Mouse (Mus musculus) embryonic facial prominence, embryonic 14.5 days (tissue): Measurements from ENCODE around the gene Spns3. TPM values are rescaled to one million over a fixed set of nuclear protein-coding genes. Genes with fewer than 3 reads are reported as not detected.

Experiments used
- ATAC-seq: fragments of 200-750 bp; cut with Nextera tagmentation; 2 replicates; pipeline ENCODE4 v1.8.0; 2017; ENCODE audit warnings: low read depth, moderate number of reproducible peaks, moderate TSS enrichment
- DNase-seq: peaks from one replicate; pipeline ENCODE4 v3.0.0-alpha.2; 2015; ENCODE audit warnings: low spot score
- H3K27ac ChIP-seq: fragments of 300-500 bp; sonication (generic); replicated peaks from 2 replicates; pipeline ENCODE4 v1.5.1; 2014; ENCODE audit warnings: low read depth, mild to moderate bottlenecking, low read length, moderate library complexity
- H3K27me3 ChIP-seq: fragments of 300-500 bp; sonication (generic); replicated peaks from 2 replicates; pipeline ENCODE4 v1.6.1; 2014; ENCODE audit warnings: low read length; ENCODE audit not compliant: control insufficient read depth, insufficient read depth
- H3K36me3 ChIP-seq: fragments of 300-500 bp; sonication (generic); 2 replicates; pipeline ENCODE4 v1.6.1; 2014; ENCODE audit warnings: low read length, mixed read lengths; ENCODE audit not compliant: control insufficient read depth, insufficient read depth
- H3K4me1 ChIP-seq: fragments of 300-500 bp; sonication (generic); 2 replicates; pipeline ENCODE4 v1.6.1; 2014; ENCODE audit warnings: antibody characterized with exemption, low read length; ENCODE audit not compliant: control insufficient read depth, insufficient read depth
- H3K4me2 ChIP-seq: fragments of 300-500 bp; sonication (generic); 2 replicates; pipeline ENCODE4 v1.6.1; 2014; ENCODE audit warnings: low read depth, mild to moderate bottlenecking, low read length, moderate library complexity, mixed read lengths
- H3K4me3 ChIP-seq: fragments of 300-500 bp; sonication (generic); 2 replicates; pipeline ENCODE4 v1.5.1; 2014; ENCODE audit warnings: low read depth, mild to moderate bottlenecking, low read length
- H3K9ac ChIP-seq: fragments of 300-500 bp; sonication (generic); 2 replicates; pipeline ENCODE4 v1.6.1; 2014; ENCODE audit warnings: low read depth, mild to moderate bottlenecking, low read length, moderate library complexity, mixed read lengths
- H3K9me3 ChIP-seq: fragments of 300-500 bp; sonication (generic); 2 replicates; pipeline ENCODE4 v1.6.1; 2016; ENCODE audit warnings: low read length; ENCODE audit not compliant: control insufficient read depth
- WGBS: fragments of 180-500 bp; shearing (Covaris S2); extraction: QIAGEN DNeasy Blood & Tissue Kit; methylation state at CpG from one replicate; pipeline ENCODE4 v1.1.7; 2014; 5-methylcytosine and 5-hydroxymethylcytosine counted together
- polyA plus RNA-seq: library from polyadenylated mRNA; unstranded; fragments of >200 nt; fragmentation: Nextera tagmentation; extraction: Ambion mirVana; gene quantifications from 2 replicates; pipeline ENCODE4 v1.2.1, GENCODE M21; 2014

Spns3 gene
- polyA plus RNA-seq, 1 experiment from 2014 or later: 0.54 TPM

DNA sequence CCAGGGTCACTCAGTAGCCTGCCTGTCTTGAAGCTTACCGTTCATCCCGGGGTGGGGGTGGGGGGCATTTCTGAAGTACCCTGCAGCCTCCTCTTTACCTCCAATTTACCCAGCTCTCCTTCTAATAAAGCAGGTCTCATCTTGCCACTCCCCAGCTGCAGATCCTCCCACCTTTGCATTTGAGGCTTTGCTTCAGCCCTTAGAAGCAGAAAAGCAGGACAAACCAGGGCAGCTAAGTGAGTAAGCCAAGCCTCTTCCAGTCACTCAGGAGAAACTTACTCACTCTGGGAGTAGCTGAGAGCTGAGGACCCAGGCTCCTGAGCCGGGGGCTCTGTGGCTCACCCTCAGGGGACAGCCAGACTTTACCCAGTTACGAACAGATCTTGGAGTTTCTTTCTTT is 28.2 kb upstream of the Spns3 start:
- Histone ChIP-seq H3K27me3 (no peaks in the 10 kb centered on the region), H3K9ac (no peak overlapping the region), H3K9me3 (no peaks in the 10 kb centered on the region), H3K4me1 (peaks cover 12% of the 10 kb centered on the region), H3K4me3 (no peak overlapping the region), H3K27ac (no peak overlapping the region), H3K4me2 (no peak overlapping the region), H3K36me3 (no peaks in the 10 kb centered on the region)
- ATAC-seq: no peak
- DNase-seq: peak; percentile 80
- WGBS: 46% methylated on average over 4 of the region's 4 CpGs

DNA sequence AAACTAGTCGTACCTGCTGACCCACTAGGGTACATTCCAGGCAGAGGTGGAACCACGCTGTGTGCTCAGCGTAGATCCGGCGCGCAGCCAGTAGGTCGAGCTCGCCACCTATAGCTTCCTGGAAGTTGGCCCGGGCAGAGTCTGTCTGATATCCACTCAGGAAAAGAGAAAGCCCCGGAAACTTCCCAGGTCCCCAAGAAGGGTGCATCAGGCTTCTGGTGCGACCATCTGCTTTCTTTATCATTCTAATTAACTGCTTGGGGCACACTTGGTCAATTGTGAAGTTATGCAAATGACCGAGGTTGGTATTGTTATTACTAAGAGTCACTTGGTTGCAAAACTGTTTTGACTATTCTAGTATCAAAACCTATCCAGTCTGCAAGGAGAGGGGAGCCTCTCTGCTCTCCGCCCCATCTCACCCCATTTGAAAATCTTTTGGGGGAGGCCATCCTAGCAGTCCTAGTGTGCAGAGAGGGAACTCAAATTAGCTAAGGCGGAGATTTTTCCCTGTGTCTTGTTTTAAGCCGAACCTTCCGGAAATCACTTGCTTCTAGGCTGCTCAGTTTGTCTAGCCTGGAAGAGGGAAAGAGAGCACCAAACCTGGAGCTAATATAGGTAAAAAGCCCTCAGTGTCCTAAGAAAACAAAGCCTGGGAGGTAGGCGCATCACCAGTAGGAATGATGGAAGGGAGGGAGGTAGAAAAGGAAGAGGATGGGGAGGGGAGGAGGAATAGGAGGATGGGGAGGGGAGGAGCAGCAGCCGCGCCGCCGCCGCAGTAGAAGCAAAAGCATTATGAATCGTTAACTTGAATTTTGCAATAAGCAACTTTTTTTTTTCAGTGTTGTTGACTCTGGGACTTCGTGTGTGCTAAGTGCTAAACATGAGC is 26.4 kb upstream of the Spns3 start:
- Histone ChIP-seq H3K9ac (peak overlapping the region; percentile 60), H3K4me2 (peak overlapping the region; percentile 64), H3K4me3 (peak overlapping the region; percentile 33), H3K27ac (no peak overlapping the region), H3K36me3 (no peaks in the 10 kb centered on the region), H3K27me3 (no peaks in the 10 kb centered on the region), H3K4me1 (peaks cover 7% of the 10 kb centered on the region), H3K9me3 (no peaks in the 10 kb centered on the region)
- ATAC-seq: 0 out of 2 replicates have a peak, but pooled peaks have one; percentile 47
- 3% methylated on average over 23 of the region's 24 CpGs for WGBS
- peak; percentile 33 for DNase-seq

DNA sequence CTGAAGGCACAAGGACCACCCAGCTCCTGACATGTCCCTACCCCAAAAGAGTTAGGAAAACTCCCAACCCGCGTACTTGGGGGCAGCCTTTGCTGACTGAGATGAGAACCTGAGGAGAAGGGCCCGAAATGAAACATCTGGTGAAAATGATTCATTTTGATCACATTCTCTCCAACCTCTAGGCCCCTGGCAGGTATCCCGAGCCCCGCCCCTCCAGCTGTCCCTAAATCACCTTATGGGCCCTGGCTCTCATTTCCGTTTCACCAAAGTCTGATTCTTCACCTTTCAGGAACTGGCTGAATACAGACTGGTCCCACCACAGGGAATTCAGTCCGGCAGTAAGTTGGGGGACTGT is 25.8 kb upstream of the Spns3 start:
- DNase-seq (no peak), ATAC-seq (0 out of 2 replicates have a peak, but pooled peaks have one; percentile 11)

DNA sequence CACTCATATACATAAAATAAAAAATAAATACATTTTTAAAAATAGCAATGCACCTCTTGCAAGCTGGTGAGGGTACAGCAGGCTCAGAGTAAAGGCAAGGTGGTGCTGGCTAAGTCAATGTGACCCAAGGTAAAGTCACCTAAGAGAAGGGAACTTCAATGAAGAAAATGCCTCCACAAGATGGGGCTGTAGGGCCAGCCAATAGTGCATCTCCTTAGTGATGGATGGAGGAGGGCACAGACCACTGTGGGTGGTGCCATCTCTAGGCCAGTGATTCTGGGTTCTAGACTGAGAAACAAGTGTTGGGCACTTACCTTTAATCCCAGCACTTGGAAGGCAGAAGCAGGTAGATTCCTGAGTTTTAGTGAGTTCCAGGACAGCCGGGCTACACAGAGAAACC is 23.5 kb upstream of the Spns3 start:
- H3K27ac ChIP-seq: no peak overlapping the region
- H3K27me3 ChIP-seq: no peaks in the 10 kb centered on the region
- DNase-seq (peak; percentile 28), ATAC-seq (no peak)
- H3K4me1 ChIP-seq: peaks cover 7% of the 10 kb centered on the region
- no peak overlapping the region for H3K4me2 ChIP-seq
- H3K9me3 ChIP-seq: no peaks in the 10 kb centered on the region
- H3K4me3 ChIP-seq: no peak overlapping the region
- H3K36me3 ChIP-seq: no peaks in the 10 kb centered on the region
- 95% methylated on average over 1 of the region's 1 CpGs for WGBS
- H3K9ac ChIP-seq: no peak overlapping the region

More for the DNA sequence above, 25.8 kb upstream of the Spns3 start:
- Histone ChIP-seq H3K27me3 (no peaks in the 10 kb centered on the region), H3K4me1 (peaks cover 7% of the 10 kb centered on the region), H3K36me3 (no peaks in the 10 kb centered on the region), H3K9me3 (no peaks in the 10 kb centered on the region), H3K4me3 (peak overlapping the region; percentile 33), H3K27ac (no peak overlapping the region), H3K4me2 (peak overlapping the region; percentile 64), H3K9ac (peak overlapping the region; percentile 26; the same call in 1 of the 2 replicates)
- WGBS: 20% methylated on average over 7 of the region's 7 CpGs

DNA sequence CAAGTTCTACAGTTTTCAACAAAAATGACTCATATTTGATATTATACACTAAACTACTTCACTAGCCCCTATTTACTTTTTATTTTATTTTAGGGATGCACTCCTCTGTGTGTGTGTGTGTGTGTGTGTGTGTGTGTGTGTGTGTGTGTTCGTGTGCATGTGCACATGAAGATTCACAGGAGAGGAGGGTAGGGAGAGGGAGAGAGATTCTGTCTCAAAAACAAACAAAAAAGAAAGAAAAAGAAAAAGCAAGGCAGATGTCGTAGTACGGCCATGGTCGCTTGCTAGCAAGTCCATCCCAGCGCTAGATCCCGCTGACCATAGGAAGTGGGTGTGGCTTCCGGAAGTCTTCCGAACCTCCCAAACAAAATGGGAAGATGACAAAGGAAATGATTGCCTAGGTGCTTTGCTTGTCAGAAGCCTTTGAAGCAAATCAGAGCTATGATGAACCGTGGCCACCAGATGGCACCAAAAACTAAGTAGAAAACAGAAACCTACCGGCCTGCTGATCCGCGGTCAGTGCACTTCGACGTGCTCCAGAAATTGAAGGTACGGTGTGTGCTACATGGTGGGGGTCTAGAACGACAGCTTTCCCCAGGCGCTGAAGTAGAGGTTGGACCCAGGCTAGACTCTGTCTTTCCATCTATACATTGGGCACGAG is 20.1 kb upstream of the Spns3 start:
- Histone ChIP-seq H3K9me3 (no peaks in the 10 kb centered on the region), H3K4me1 (no peaks in the 10 kb centered on the region), H3K27ac (no peak overlapping the region), H3K27me3 (no peaks in the 10 kb centered on the region), H3K4me3 (peak overlapping the region; percentile 23), H3K9ac (peak overlapping the region; percentile 50; the same call in 1 of the 2 replicates), H3K4me2 (peak overlapping the region; percentile 53), H3K36me3 (no peaks in the 10 kb centered on the region)
- DNase-seq (peak; percentile 90), ATAC-seq (peak; percentile 76)
- WGBS: 4% methylated on average over 18 of the region's 18 CpGs

DNA sequence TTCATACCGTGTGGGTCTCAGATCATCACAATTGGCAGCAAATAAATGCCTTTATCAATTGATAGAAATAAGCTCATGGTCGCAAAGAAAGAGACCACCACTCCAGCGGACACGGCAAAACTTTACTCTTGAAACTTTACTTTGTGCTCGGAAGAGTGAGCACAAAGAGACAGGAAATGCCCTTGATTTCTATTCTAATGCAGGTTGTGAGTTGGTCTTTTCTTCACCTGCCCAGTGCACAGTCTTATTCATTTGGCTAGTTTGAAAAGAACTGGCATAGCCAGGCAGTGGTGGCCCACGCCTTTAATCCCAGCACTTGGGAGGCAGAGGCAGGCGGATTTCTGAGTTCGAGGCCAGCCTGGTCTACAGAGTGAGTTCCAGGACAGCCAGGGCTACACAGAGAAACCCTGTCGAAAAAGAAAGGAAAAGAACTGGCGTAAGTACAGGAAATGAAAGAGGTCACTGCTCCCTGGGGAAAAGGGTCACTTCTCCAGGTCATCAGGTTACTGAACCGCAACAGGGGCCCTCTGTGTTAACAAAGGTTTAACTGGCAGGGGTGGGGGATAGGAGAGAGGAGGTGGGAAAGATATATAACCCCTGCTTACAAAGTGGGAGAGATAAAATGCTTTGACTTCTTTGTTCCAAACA is 19.5 kb upstream of the Spns3 start:
- WGBS: 73% methylated on average over 11 of the region's 11 CpGs
- no peak for DNase-seq

DNA sequence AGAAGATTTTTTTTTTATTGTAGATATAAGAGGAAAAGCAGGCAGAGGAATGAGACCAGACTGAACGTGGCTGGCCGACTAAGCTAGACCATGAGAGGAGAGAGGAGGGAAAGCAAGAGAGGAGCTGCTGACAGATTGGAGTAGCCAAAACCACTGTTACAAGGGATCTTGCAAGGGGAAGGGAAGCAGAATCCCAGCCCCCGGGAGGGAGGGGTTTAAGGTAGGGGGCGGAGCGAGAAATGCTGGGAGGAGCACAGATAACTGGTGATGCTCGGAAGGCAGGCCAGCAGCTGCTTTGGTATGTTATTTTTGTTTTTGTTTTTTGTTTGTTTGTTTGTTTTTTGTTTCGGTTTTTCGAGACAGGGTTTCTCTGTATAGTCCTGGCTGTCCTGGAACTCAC is 18.7 kb upstream of the Spns3 start:
- H3K36me3 ChIP-seq: no peaks in the 10 kb centered on the region
- no peak overlapping the region for H3K27ac ChIP-seq
- H3K4me3 ChIP-seq: no peak overlapping the region
- WGBS: 59% methylated on average over 8 of the region's 8 CpGs
- no peaks in the 10 kb centered on the region for H3K27me3 ChIP-seq
- DNase-seq (no peak), ATAC-seq (no peak)
- no peaks in the 10 kb centered on the region for H3K9me3 ChIP-seq
- H3K4me2 ChIP-seq: no peak overlapping the region
- no peak overlapping the region for H3K9ac ChIP-seq
- no peaks in the 10 kb centered on the region for H3K4me1 ChIP-seq

More for the DNA sequence above, 19.5 kb upstream of the Spns3 start:
- H3K4me1 ChIP-seq: no peaks in the 10 kb centered on the region
- no peaks in the 10 kb centered on the region for H3K27me3 ChIP-seq
- H3K9me3 ChIP-seq: no peaks in the 10 kb centered on the region
- no peak overlapping the region for H3K9ac ChIP-seq
- no peaks in the 10 kb centered on the region for H3K36me3 ChIP-seq
- no peak overlapping the region for H3K4me3 ChIP-seq
- no peak overlapping the region for H3K27ac ChIP-seq
- no peak for ATAC-seq
- H3K4me2 ChIP-seq: no peak overlapping the region

DNA sequence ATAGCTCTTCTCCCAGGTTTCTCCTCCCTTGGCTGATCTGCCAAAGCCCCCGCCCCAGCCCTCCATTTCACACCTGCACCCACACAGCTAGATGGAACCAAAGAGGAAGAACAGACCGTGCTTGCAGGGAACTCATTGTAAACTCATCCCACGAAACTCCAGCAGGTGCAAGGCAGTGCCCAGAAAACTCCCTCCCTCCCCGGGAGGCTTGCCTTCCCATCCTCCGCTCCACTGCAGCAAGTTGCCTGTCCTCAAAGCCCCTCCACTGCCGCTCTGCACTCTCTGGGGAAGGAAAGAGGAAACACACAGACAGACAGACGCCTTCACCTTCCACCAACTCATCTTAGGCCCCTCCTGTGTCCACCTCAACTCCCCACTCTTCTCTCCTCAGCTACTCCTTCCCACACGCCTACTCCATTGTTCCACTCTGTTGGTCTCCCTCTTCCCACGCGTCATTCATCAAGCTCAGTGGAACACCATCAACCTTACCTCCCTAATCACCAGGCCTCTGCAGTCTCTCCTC is 16.6 kb upstream of the Spns3 start:
- Histone ChIP-seq H3K27ac (no peak overlapping the region), H3K4me2 (no peak overlapping the region), H3K27me3 (no peaks in the 10 kb centered on the region), H3K4me3 (no peak overlapping the region), H3K36me3 (no peaks in the 10 kb centered on the region), H3K4me1 (no peaks in the 10 kb centered on the region), H3K9ac (no peak overlapping the region), H3K9me3 (no peaks in the 10 kb centered on the region)
- no peak for DNase-seq
- WGBS: 49% methylated on average over 9 of the region's 10 CpGs
- ATAC-seq: no peak
